Mouse (Mus musculus) heart, adult 2 months (tissue): ENCODE measurements around the gene Robo2.

Experiments
- CTCF ChIP-seq: fragments of 200-600 bp; IDR thresholded peaks from 2 replicates; pipeline ENCODE4 v1.8.1; 2022; ENCODE audit warnings: antibody characterized with exemption, mild to moderate bottlenecking, moderate library complexity
- EP300 ChIP-seq: fragments of 200-500 bp; IDR thresholded peaks from 2 replicates; pipeline ENCODE4 v1.6.1; 2011; ENCODE audit warnings: low read depth, low read length, control low read depth; ENCODE audit not compliant: insufficient read depth
- POLR2A ChIP-seq: fragments of 200-500 bp; IDR thresholded peaks from 2 replicates; pipeline ENCODE4 v1.6.1; 2011; ENCODE audit warnings: mild to moderate bottlenecking, low read depth, low read length, control low read depth; ENCODE audit not compliant: insufficient read depth

GRCm38 (mm10) chr16:74244452-74244851 is 167.2 kb downstream of the Robo2 start:
- TF ChIP-seq CTCF (no peak), POLR2A (no peak), EP300 (no peak)
